Mouse (Mus musculus) megakaryocyte, embryonic 14.5 days (primary cell): ENCODE measurements around the gene Ppil3. TPM values are rescaled to one million over a fixed set of nuclear protein-coding genes. Genes with fewer than 3 reads are reported as not detected.

Experiments
- H3K27me3 ChIP-seq: replicated peaks from 2 replicates; pipeline ENCODE3; 2012; ENCODE audit warnings: inconsistent platforms
- H3K36me3 ChIP-seq: replicated peaks from 2 replicates; pipeline ENCODE3; 2012; ENCODE audit warnings: low read length, inconsistent platforms, mixed read lengths
- H3K4me1 ChIP-seq: 2 replicates; pipeline ENCODE4 v1.6.1; 2012; ENCODE audit warnings: inconsistent platforms
- H3K4me3 ChIP-seq: replicated peaks from 2 replicates; pipeline ENCODE3; 2012; ENCODE audit warnings: moderate library complexity, mild to moderate bottlenecking, inconsistent platforms
- H3K9me3 ChIP-seq: 2 replicates; pipeline ENCODE4 v1.6.1; 2012; ENCODE audit warnings: inconsistent platforms
- FLI1 ChIP-seq: IDR thresholded peaks from 2 replicates; pipeline ENCODE4 v1.6.1; 2012; ENCODE audit warnings: low read length, inconsistent platforms, mixed read lengths
- GATA1 ChIP-seq: IDR thresholded peaks from 3 replicates; pipeline ENCODE4 v1.6.1; 2012; ENCODE audit warnings: mixed read lengths, low read length, inconsistent platforms, borderline replicate concordance
- polyA plus RNA-seq: library from polyadenylated mRNA; stranded (reverse); fragments of >175 nt; gene quantifications from 2 replicates; pipeline ENCODE4 v1.2.3, GENCODE M21; 2012; ENCODE audit warnings: low replicate concordance; ENCODE audit not compliant: insufficient read depth

The Ppil3 gene
- polyA plus RNA-seq, 1 experiment = 17.3 TPM

GRCm38 (mm10) chr1:58415442-58415841 lies 29.8 kb downstream of the Ppil3 start:
- peaks cover 14% of the 10 kb centered on the region for H3K4me1 ChIP-seq
- H3K36me3 ChIP-seq = peaks cover 98% of the 10 kb centered on the region
- H3K27me3 ChIP-seq = no peaks in the 10 kb centered on the region
- H3K4me3 ChIP-seq = no peak overlapping the region
- no peaks in the 10 kb centered on the region for H3K9me3 ChIP-seq
- TF ChIP-seq GATA1 (no peak), FLI1 (no peak)

DNA sequence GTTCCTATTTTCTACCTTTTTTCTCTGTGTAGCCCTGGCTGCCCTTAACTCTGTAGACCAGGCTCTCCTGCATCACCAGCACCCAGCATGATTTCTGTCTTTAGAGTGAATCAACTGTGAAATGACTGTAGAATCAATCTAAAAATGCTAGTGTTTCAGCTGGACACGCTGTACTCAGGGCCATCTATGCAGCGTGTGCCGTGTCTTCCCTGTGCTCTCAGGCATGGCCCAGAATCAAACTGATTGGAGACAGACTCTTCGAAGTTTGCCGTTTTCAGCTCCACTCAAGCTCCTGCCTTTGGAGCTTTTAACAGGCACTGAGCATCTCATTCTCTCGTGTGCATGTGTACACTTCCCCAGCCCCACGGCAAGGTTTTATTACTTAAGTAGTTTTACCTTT lies 34.5 kb downstream of the Ppil3 start:
- no peak for TF ChIP-seq FLI1
- TF ChIP-seq GATA1 = no peak

GRCm38 (mm10) chr1:58410198-58410588 lies 35.1 kb downstream of the Ppil3 start:
- Histone ChIP-seq H3K9me3 (no peaks in the 10 kb centered on the region), H3K4me3 (no peak overlapping the region), H3K36me3 (peaks cover 93% of the 10 kb centered on the region), H3K4me1 (0 out of 2 replicates have a peak, but pooled peaks cover 3% of the 10 kb centered on the region), H3K27me3 (no peaks in the 10 kb centered on the region)
- TF ChIP-seq GATA1 = no peak
- no peak for TF ChIP-seq FLI1

More for the DNA sequence above, 34.5 kb downstream of the Ppil3 start:
- H3K4me1 ChIP-seq = 0 out of 2 replicates have a peak, but pooled peaks cover 3% of the 10 kb centered on the region
- H3K4me3 ChIP-seq = no peak overlapping the region
- no peaks in the 10 kb centered on the region for H3K9me3 ChIP-seq
- peaks cover 94% of the 10 kb centered on the region for H3K36me3 ChIP-seq
- H3K27me3 ChIP-seq = no peaks in the 10 kb centered on the region

- H3K27me3 ChIP-seq = no peaks in the 10 kb centered on the region
- 0 out of 2 replicates have a peak, but pooled peaks cover 3% of the 10 kb centered on the region for H3K4me1 ChIP-seq
- H3K4me3 ChIP-seq = no peak overlapping the region
- no peak for TF ChIP-seq FLI1
- TF ChIP-seq GATA1 = no peak
- peaks cover 89% of the 10 kb centered on the region for H3K36me3 ChIP-seq
- no peaks in the 10 kb centered on the region for H3K9me3 ChIP-seq
Measured at GRCm38 (mm10) chr1:58409553-58410197, 35.6 kb downstream of the Ppil3 start.

- H3K36me3 ChIP-seq = peaks cover 89% of the 10 kb centered on the region
- no peak for TF ChIP-seq GATA1
- no peak for TF ChIP-seq FLI1
- H3K9me3 ChIP-seq = no peaks in the 10 kb centered on the region
- H3K4me3 ChIP-seq = no peak overlapping the region
- H3K4me1 ChIP-seq = 0 out of 2 replicates have a peak, but pooled peaks cover 3% of the 10 kb centered on the region
- H3K27me3 ChIP-seq = no peaks in the 10 kb centered on the region
Measured at GRCm38 (mm10) chr1:58408141-58408540, 37.1 kb downstream of the Ppil3 start.

DNA sequence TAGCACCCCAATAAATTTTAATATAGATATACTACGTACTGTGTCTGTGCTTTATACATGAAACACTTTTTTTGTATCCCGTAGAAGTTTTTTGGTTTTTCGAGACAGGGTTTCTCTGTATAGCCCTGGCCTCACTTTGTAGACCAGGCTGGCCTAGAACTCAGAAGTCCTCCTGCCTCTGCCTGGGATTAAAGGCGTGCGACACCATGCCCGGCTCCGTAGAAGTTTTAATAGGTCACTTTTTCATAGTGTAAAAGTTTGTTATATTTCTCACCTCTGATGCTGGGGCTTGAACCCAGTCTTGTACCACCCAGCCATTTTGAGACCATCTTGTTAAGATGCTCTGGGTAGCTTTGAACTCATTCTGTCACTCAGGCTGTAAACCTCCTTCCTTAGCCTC lies 38.0 kb downstream of the Ppil3 start:
- Histone ChIP-seq H3K4me1 (0 out of 2 replicates have a peak, but pooled peaks cover 3% of the 10 kb centered on the region), H3K36me3 (peaks cover 89% of the 10 kb centered on the region), H3K4me3 (no peak overlapping the region), H3K9me3 (no peaks in the 10 kb centered on the region), H3K27me3 (no peaks in the 10 kb centered on the region)
- no peak for TF ChIP-seq FLI1
- no peak for TF ChIP-seq GATA1

DNA sequence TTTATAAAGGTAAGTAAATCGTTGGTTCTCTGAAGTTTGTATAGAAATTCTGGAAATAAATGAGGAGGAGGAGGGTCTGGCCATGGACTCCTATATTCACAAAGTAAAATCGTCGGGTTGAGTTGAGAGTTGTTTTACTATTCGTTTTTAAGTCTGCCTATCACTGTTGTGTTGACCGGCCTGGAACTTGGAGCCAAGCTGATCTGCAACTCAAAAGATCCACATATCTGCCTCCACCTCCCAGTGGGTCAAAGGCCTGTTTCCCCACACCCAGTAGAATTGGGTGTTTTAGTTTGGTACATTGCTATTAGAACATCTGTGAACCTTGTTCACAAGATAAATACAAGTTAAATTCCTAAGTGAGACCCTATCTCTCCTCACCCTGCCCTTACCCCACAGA lies 41.5 kb downstream of the Ppil3 start:
- 0 out of 2 replicates have a peak, but pooled peaks cover 2% of the 10 kb centered on the region for H3K4me1 ChIP-seq
- TF ChIP-seq FLI1 (no peak), GATA1 (no peak)
- H3K36me3 ChIP-seq = peaks cover 89% of the 10 kb centered on the region
- H3K27me3 ChIP-seq = no peaks in the 10 kb centered on the region
- H3K9me3 ChIP-seq = no peaks in the 10 kb centered on the region
- no peak overlapping the region for H3K4me3 ChIP-seq

DNA sequence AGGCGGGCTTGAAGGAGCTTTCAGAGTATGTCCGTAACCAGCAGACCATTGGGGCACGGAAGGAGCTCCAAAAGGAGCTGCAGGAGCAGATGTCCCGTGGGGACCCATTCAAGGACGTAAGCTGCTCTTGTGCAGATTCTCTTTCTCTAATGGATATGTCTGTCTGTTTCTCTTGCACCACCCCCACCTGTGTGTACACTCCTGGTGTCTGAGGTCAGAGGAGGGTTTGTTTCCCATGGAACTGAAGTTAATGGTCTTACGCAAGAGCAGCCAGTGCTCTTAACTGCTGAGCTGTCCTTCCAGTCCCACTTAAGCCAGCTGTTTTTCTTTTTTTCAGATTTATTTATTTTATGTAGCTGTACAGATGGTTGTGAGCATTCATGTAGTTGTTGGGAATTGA lies 43.9 kb downstream of the Ppil3 start:
- Histone ChIP-seq H3K27me3 (no peaks in the 10 kb centered on the region), H3K4me3 (no peak overlapping the region), H3K36me3 (peaks cover 91% of the 10 kb centered on the region), H3K4me1 (peaks cover 10% of the 10 kb centered on the region; the same call in 1 of the 2 replicates), H3K9me3 (no peaks in the 10 kb centered on the region)
- TF ChIP-seq FLI1 (no peak), GATA1 (no peak)

DNA sequence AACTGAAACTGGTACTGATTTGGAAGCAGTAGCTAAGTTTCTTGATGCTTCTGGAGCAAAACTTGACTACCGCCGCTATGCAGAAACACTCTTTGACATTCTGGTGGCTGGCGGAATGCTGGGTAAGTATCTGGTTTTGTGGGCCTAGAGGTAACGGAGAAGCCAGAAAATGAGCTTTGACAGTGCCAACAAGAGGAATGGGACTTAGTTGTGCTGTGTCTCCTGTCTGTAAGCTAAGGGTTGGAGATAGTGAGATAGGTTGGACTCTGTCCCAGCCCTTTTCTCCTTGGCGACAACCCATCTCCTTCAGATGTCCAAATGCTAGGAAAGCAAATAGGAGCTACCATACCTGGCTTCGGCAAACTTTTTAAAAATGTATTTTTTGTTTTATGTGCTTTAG lies 47.6 kb downstream of the Ppil3 start:
- TF ChIP-seq FLI1 (no peak), GATA1 (no peak)
- peaks cover 83% of the 10 kb centered on the region for H3K36me3 ChIP-seq
- no peak overlapping the region for H3K4me3 ChIP-seq
- H3K27me3 ChIP-seq = no peaks in the 10 kb centered on the region
- H3K4me1 ChIP-seq = peaks cover 24% of the 10 kb centered on the region; the same call in 1 of the 2 replicates
- no peaks in the 10 kb centered on the region for H3K9me3 ChIP-seq

- no peaks in the 10 kb centered on the region for H3K9me3 ChIP-seq
- H3K27me3 ChIP-seq = no peaks in the 10 kb centered on the region
- peaks cover 68% of the 10 kb centered on the region for H3K36me3 ChIP-seq
- no peak for TF ChIP-seq FLI1
- TF ChIP-seq GATA1 = no peak
- H3K4me1 ChIP-seq = peaks cover 32% of the 10 kb centered on the region
- no peak overlapping the region for H3K4me3 ChIP-seq
Measured at GRCm38 (mm10) chr1:58396179-58396578, 49.1 kb downstream of the Ppil3 start.
